In the genomic region with DNA sequence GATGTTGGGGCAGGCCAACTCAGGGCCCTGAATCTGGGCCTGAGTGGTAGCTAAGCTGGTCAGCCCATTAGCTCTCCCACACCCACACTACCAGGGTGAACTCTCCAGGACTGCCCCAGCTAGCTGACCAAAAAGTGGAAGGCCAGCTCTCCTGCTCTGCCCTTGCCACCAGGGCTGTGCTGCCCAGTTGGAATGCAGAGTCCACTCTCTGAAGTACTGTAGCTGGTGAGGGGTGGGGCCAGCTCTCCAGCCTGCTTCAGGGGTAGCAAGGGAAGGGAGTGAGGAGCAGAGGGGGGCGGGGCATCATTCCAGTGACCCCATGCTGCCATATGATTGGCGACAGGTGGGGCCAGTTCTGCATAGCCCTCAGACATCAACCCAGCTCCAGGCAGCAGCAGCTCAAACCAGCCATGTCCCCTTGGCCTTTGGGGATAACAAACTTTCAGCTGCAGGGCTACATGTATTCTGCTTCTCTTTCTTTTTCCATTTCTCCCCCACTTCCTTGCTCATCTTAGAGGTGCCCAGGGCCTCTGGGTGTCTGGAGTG, we compare ENCODE assay signal across 25 mouse cellular contexts. TPM values are rescaled to one million over a fixed set of nuclear protein-coding genes. Genes with fewer than 3 reads are reported as not detected.
A peak's percentile ranks its signal among the peaks of the same experiment; 100 is the strongest.
DNase-seq lines count a peak whose midpoint lies in the region; ATAC-seq and TF ChIP-seq lines count a peak whose summit lies in the region.
"Had no signal": no experiment of that assay in that cellular context is flagged by ENCODE, and none has a peak within 500 bp of the region (broad histone marks: within the 10 kb centered on the region; RNA-seq: fewer than 3 reads in every experiment).

No protein-coding gene starts in this region.

- no peak for DNase-seq in kidney, adult 2 months
- DNase-seq in thymus, postnatal 25 days = peak; percentile 1
- no peak for DNase-seq in thymus, postnatal 10 days (ENCODE audit: low spot score in 2 of 2)
- DNase-seq in cerebellum, postnatal 14 days = no peak
- no peak for DNase-seq in hindbrain, embryonic 14.5 days (ENCODE audit: low spot score)
- DNase-seq: adrenal gland, postnatal 14 days; cerebellum, adult 2 months; gastrocnemius, postnatal 14 days; heart, adult 18-20 months; heart, postnatal 36 days; kidney, adult 8-10 months; kidney, postnatal 4 days; liver, embryonic 13.5 days; lung, embryonic 14.5 days; thymus, postnatal 36 days had no signal

- no peaks in the 10 kb centered on the region for H3K27me3 ChIP-seq in kidney, embryonic 16.5 days (ENCODE audit: insufficient read depth, low read length)
- H3K27me3 ChIP-seq in kidney, adult 2 months (replicated peaks; ENCODE audit: control insufficient read depth, insufficient read depth, low read length) = no peaks in the 10 kb centered on the region
- H3K27me3 ChIP-seq in limb, embryonic 13.5 days = peaks cover 3% of the 10 kb centered on the region; the same call in 1 of the 2 replicates
- H3K27me3 ChIP-seq in hindbrain, embryonic 14.5 days (ENCODE audit: control insufficient read depth, insufficient read depth, low read length) = no peaks in the 10 kb centered on the region
- H3K27me3 ChIP-seq: heart, embryonic 13.5 days; hindbrain, embryonic 13.5 days; liver, embryonic 13.5 days; midbrain, embryonic 12.5 days; neural tube, embryonic 12.5 days had no signal

- H3K4me2 ChIP-seq in kidney, embryonic 16.5 days (replicated peaks; ENCODE audit: low read depth, low read length) = no peak overlapping the region
- no peak overlapping the region for H3K4me2 ChIP-seq in limb, embryonic 13.5 days (replicated peaks)
- no peak overlapping the region for H3K4me2 ChIP-seq in hindbrain, embryonic 14.5 days (replicated peaks)
- H3K4me2 ChIP-seq: heart, embryonic 13.5 days; hindbrain, embryonic 13.5 days; liver, embryonic 13.5 days; lung, embryonic 14.5 days; midbrain, embryonic 12.5 days; neural tube, embryonic 12.5 days had no signal

- H3K4me3 ChIP-seq in kidney, embryonic 16.5 days (ENCODE audit: low read length) = no peak overlapping the region
- H3K4me3 ChIP-seq in kidney, adult 2 months (ENCODE audit: insufficient read depth, low read depth, low read length) = no peak overlapping the region
- H3K4me3 ChIP-seq in limb, embryonic 13.5 days = no peak overlapping the region
- H3K4me3 ChIP-seq in hindbrain, embryonic 14.5 days (replicated peaks; ENCODE audit: low read length) = no peak overlapping the region
- H3K4me3 ChIP-seq: forebrain, embryonic 10.5 days; heart, embryonic 13.5 days; hindbrain, embryonic 13.5 days; liver, embryonic 13.5 days; midbrain, embryonic 12.5 days; neural tube, embryonic 12.5 days had no signal

- 50% methylated on average over 2 of the region's 2 CpGs for WGBS in kidney, embryonic 16.5 days
- 53% methylated on average over 2 of the region's 2 CpGs for WGBS in kidney, adult 2 months
- 52% methylated on average over 2 of the region's 2 CpGs for WGBS in limb, embryonic 13.5 days
- 39% methylated on average over 2 of the region's 2 CpGs for WGBS in hindbrain, embryonic 14.5 days

- no peaks in the 10 kb centered on the region for H3K36me3 ChIP-seq in kidney, embryonic 16.5 days (ENCODE audit: insufficient read depth, low read length)
- H3K36me3 ChIP-seq in kidney, adult 2 months (ENCODE audit: control insufficient read depth, insufficient read depth, low read length) = no peaks in the 10 kb centered on the region
- no peaks in the 10 kb centered on the region for H3K36me3 ChIP-seq in limb, embryonic 13.5 days
- no peaks in the 10 kb centered on the region for H3K36me3 ChIP-seq in hindbrain, embryonic 14.5 days (replicated peaks; ENCODE audit: control insufficient read depth, insufficient read depth)
- H3K36me3 ChIP-seq: forebrain, embryonic 10.5 days; heart, embryonic 13.5 days; hindbrain, embryonic 13.5 days; liver, embryonic 13.5 days; midbrain, embryonic 12.5 days; neural tube, embryonic 12.5 days had no signal

- no peaks in the 10 kb centered on the region for H3K9me3 ChIP-seq in kidney, embryonic 16.5 days (ENCODE audit: low read length)
- no peaks in the 10 kb centered on the region for H3K9me3 ChIP-seq in limb, embryonic 13.5 days
- H3K9me3 ChIP-seq in hindbrain, embryonic 14.5 days (ENCODE audit: control insufficient read depth, low read length) = no peaks in the 10 kb centered on the region
- H3K9me3 ChIP-seq: forebrain, embryonic 10.5 days; heart, embryonic 13.5 days; hindbrain, embryonic 13.5 days; liver, embryonic 13.5 days; midbrain, embryonic 12.5 days; neural tube, embryonic 12.5 days had no signal

- 0 out of 2 replicates have a peak, but pooled peaks have one; percentile 27 for ATAC-seq in kidney, embryonic 16.5 days (ENCODE audit: low FRiP score, low TSS enrichment)
- 0 out of 2 replicates have a peak, but pooled peaks have one; percentile 32 for ATAC-seq in limb, embryonic 13.5 days (ENCODE audit: low FRiP score, low read depth)
- no peak for ATAC-seq in hindbrain, embryonic 14.5 days (ENCODE audit: low FRiP score)
- ATAC-seq: forebrain, embryonic 16.5 days; inflammation-experienced regulatory T-cells, adult 6 months had no signal

- no peaks in the 10 kb centered on the region for H3K4me1 ChIP-seq in kidney, embryonic 16.5 days (ENCODE audit: insufficient read depth, low read length)
- no peaks in the 10 kb centered on the region for H3K4me1 ChIP-seq in kidney, adult 2 months (ENCODE audit: control insufficient read depth, insufficient read depth, low read length)
- 0 out of 2 replicates have a peak, but pooled peaks cover 3% of the 10 kb centered on the region for H3K4me1 ChIP-seq in limb, embryonic 13.5 days
- no peaks in the 10 kb centered on the region for H3K4me1 ChIP-seq in hindbrain, embryonic 14.5 days (replicated peaks; ENCODE audit: control insufficient read depth, insufficient read depth, low read length)
- H3K4me1 ChIP-seq: heart, embryonic 13.5 days; hindbrain, embryonic 13.5 days; liver, embryonic 13.5 days; midbrain, embryonic 12.5 days; neural tube, embryonic 12.5 days had no signal

- TF ChIP-seq CTCF in kidney, adult 2 months (conservative IDR thresholded peaks at IDR 0.05; ENCODE audit: insufficient read depth, insufficient read length, low read depth, low read length) = no peak

- H3K27ac ChIP-seq in kidney, embryonic 16.5 days (ENCODE audit: low read length) = no peak overlapping the region
- H3K27ac ChIP-seq in kidney, adult 2 months (ENCODE audit: insufficient read depth, low read depth, low read length) = no peak overlapping the region
- H3K27ac ChIP-seq in limb, embryonic 13.5 days = no peak overlapping the region
- no peak overlapping the region for H3K27ac ChIP-seq in hindbrain, embryonic 14.5 days
- H3K27ac ChIP-seq: forebrain, embryonic 10.5 days; heart, embryonic 13.5 days; hindbrain, embryonic 13.5 days; liver, embryonic 13.5 days; midbrain, embryonic 12.5 days; neural tube, embryonic 12.5 days had no signal

- no peak overlapping the region for H3K9ac ChIP-seq in kidney, embryonic 16.5 days (replicated peaks; ENCODE audit: low read length)
- no peak overlapping the region for H3K9ac ChIP-seq in limb, embryonic 13.5 days
- H3K9ac ChIP-seq in hindbrain, embryonic 14.5 days = no peak overlapping the region
- H3K9ac ChIP-seq: heart, embryonic 13.5 days; hindbrain, embryonic 13.5 days; liver, embryonic 13.5 days; lung, embryonic 14.5 days; midbrain, embryonic 12.5 days; neural tube, embryonic 12.5 days had no signal

- no peak for TF ChIP-seq POLR2A in kidney, adult 2 months (IDR thresholded peaks at IDR 0.05; ENCODE audit: low read depth, low read length)

RNA-seq across cellular contexts. Expression of gene Fam71b, which starts 13.7 kb away (rescaled TPM):
- not detected in 2 replicates for polyA plus RNA-seq in kidney, embryonic 16.5 days (2015; fragmentation: Nextera tagmentation; extraction: Ambion mirVana)
- 0.10 and 0.38 TPM in 2 replicates for polyA plus RNA-seq in kidney, adult 2 months (2012; rRNA removed)
- polyA plus RNA-seq in limb, embryonic 13.5 days (2015; fragmentation: Nextera tagmentation; extraction: Ambion mirVana) = not detected in 2 replicates
- not detected in 2 replicates for polyA plus RNA-seq in hindbrain, embryonic 14.5 days (2014; fragmentation: Nextera tagmentation; extraction: Ambion mirVana)
- polyA plus RNA-seq: cerebellum, adult 2 months; forebrain, embryonic 10.5 days; forebrain, embryonic 16.5 days; heart, embryonic 13.5 days; hindbrain, embryonic 13.5 days; limb, embryonic 14.5 days; liver, embryonic 13.5 days; lung, embryonic 14.5 days; midbrain, embryonic 12.5 days; neural tube, embryonic 12.5 days had no signal

RNA-seq across cellular contexts. Expression of gene Itk, which starts 20.8 kb away (rescaled TPM):
- polyA plus RNA-seq in kidney, embryonic 16.5 days (2015; fragmentation: Nextera tagmentation; extraction: Ambion mirVana) = 0.16 and 0.22 TPM in 2 replicates
- 0.16 and 1.8 TPM in 2 replicates for polyA plus RNA-seq in kidney, adult 2 months (2012; rRNA removed)
- polyA plus RNA-seq in limb, embryonic 13.5 days (2015; fragmentation: Nextera tagmentation; extraction: Ambion mirVana) = 0.04 and 0.10 TPM in 2 replicates
- 0.05 TPM in 1 of 2 replicates, not detected in the other for polyA plus RNA-seq in hindbrain, embryonic 14.5 days (2014; fragmentation: Nextera tagmentation; extraction: Ambion mirVana)
- polyA plus RNA-seq: forebrain, embryonic 10.5 days; forebrain, embryonic 16.5 days; heart, embryonic 13.5 days; hindbrain, embryonic 13.5 days; neural tube, embryonic 12.5 days had no signal

RNA-seq across cellular contexts. Expression of gene Med7, which starts 26.6 kb away (rescaled TPM):
- 75.1 and 76.7 TPM in 2 replicates for polyA plus RNA-seq in kidney, embryonic 16.5 days (2015; fragmentation: Nextera tagmentation; extraction: Ambion mirVana)
- 15.1 and 16.5 TPM in 2 replicates for polyA plus RNA-seq in kidney, adult 2 months (2012; rRNA removed)
- polyA plus RNA-seq in limb, embryonic 13.5 days (2015; fragmentation: Nextera tagmentation; extraction: Ambion mirVana) = 83.4 and 92.5 TPM in 2 replicates
- polyA plus RNA-seq in hindbrain, embryonic 14.5 days (2014; fragmentation: Nextera tagmentation; extraction: Ambion mirVana) = 67.2 and 74.2 TPM in 2 replicates

RNA-seq across cellular contexts. Expression of gene Havcr2, which starts 44.6 kb away (rescaled TPM):
- 0.09 and 0.21 TPM in 2 replicates for polyA plus RNA-seq in kidney, embryonic 16.5 days (2015; fragmentation: Nextera tagmentation; extraction: Ambion mirVana)
- 0.19 and 0.25 TPM in 2 replicates for polyA plus RNA-seq in kidney, adult 2 months (2012; rRNA removed)
- 0.17 TPM in 1 of 2 replicates, not detected in the other for polyA plus RNA-seq in limb, embryonic 13.5 days (2015; fragmentation: Nextera tagmentation; extraction: Ambion mirVana)
- 0.14 and 0.23 TPM in 2 replicates for polyA plus RNA-seq in hindbrain, embryonic 14.5 days (2014; fragmentation: Nextera tagmentation; extraction: Ambion mirVana)
- polyA plus RNA-seq: forebrain, embryonic 10.5 days had no signal
